In the genomic region with DNA sequence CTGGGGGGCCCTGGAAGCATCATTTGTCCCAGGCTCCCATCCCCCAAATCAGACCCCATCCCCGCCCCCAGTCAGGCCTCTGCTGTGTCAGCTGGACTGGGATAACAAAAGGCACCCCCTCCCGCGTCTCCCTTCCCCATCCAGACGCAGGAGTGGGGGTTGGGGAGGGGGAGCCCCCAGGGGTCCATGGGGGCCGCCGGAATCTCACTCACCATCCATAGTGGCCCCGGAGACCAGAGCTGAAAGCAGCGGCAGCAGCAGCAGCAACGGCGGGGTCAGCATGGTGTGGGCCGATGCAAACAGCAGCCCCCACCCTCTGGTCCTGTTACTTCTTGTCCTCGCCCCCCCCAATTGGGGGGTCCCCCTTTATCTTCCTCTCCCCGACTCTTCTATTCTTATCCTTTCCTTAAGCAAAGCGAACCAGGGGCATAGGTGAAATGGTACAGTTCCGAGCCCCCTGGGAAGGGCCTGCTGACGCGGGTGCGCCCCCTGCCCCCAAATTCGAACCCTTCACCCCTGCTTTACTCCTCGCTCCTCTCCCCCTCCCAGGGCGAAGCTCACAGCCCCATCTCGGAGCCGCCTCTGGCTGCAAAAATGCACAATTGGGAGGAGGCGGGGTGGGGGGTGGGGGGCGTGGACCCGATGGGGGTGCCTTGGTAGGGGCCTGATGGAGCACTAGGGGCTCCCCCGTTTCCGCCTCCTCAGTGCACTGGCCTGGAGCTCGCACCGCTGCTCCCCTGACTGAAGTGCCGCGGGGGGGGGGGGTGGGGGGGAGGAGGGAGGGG, we compare ENCODE assay signal across 8 mouse cellular contexts. TPM values are rescaled to one million over a fixed set of nuclear protein-coding genes. Genes with fewer than 3 reads are reported as not detected.
DNase-seq lines count a peak whose midpoint lies in the region; ATAC-seq lines count a peak whose summit lies in the region.

A gene (minus strand): TSS at position 743 of the 785 bp plus-strand sequence.

- H3K9ac ChIP-seq in liver, embryonic 16.5 days (ENCODE audit: low read depth, low read length) = peak within 1 kb of the TSS; percentile 59

- DNase-seq in cerebellum, adult 11-12 months = peak; percentile 83
- DNase-seq in cerebellum, adult 8-10 months = no peak
- DNase-seq in NIH3T3 (ENCODE audit: low read depth) = peak; percentile 91
- peak; percentile 61 for DNase-seq in embryonic facial prominence, embryonic 10.5 days (ENCODE audit: low spot score)
- no peak for DNase-seq in heart, embryonic 10.5 days (ENCODE audit: low spot score)
- peak; percentile 61 to 75 for DNase-seq in kidney, postnatal 4 days
- DNase-seq in splenic B cell, adult 2 months (ENCODE audit: low read depth, low spot score) = peak; percentile 28

- H3K4me1 ChIP-seq in embryonic facial prominence, embryonic 10.5 days = peaks cover 64% of the 10 kb centered on the region
- peaks cover 65% of the 10 kb centered on the region for H3K4me1 ChIP-seq in heart, embryonic 10.5 days
- H3K4me1 ChIP-seq in liver, embryonic 16.5 days (ENCODE audit: control insufficient read depth, low read depth, low read length) = peaks cover 14% of the 10 kb centered on the region; the same call in 1 of the 2 replicates

- 1% methylated on average over 28 of the region's 32 CpGs for WGBS in embryonic facial prominence, embryonic 10.5 days
- WGBS in heart, embryonic 10.5 days = under 1% methylated on average over 29 of the region's 32 CpGs
- 5% methylated on average over 24 of the region's 32 CpGs for WGBS in liver, embryonic 16.5 days (ENCODE audit: insufficient replicate concordance)

- no peaks in the 10 kb centered on the region for H3K9me3 ChIP-seq in embryonic facial prominence, embryonic 10.5 days
- no peaks in the 10 kb centered on the region for H3K9me3 ChIP-seq in heart, embryonic 10.5 days
- H3K9me3 ChIP-seq in liver, embryonic 16.5 days (replicated peaks; ENCODE audit: control insufficient read depth, low read length) = no peaks in the 10 kb centered on the region

- peaks cover 4% of the 10 kb centered on the region; the same call in 1 of the 2 replicates for H3K36me3 ChIP-seq in embryonic facial prominence, embryonic 10.5 days (replicated peaks)
- H3K36me3 ChIP-seq in heart, embryonic 10.5 days = no peaks in the 10 kb centered on the region
- H3K36me3 ChIP-seq in liver, embryonic 16.5 days (ENCODE audit: control insufficient read depth, insufficient read depth) = no peaks in the 10 kb centered on the region
- H3K36me3 ChIP-seq in splenic B cell, adult 2 months (ENCODE audit: control insufficient read depth, insufficient read depth, low read length, poor library complexity, severe bottlenecking) = no peaks in the 10 kb centered on the region

- peak within 1 kb of the TSS; percentile 91 for H3K4me3 ChIP-seq in embryonic facial prominence, embryonic 10.5 days
- H3K4me3 ChIP-seq in heart, embryonic 10.5 days = peak within 1 kb of the TSS; percentile 83
- H3K4me3 ChIP-seq in liver, embryonic 16.5 days (ENCODE audit: low read depth, low read length) = peak within 1 kb of the TSS; percentile 63

- peak; percentile 53 for ATAC-seq in liver, embryonic 16.5 days (ENCODE audit: low read depth)

- peak within 1 kb of the TSS; percentile 96 for H3K27ac ChIP-seq in embryonic facial prominence, embryonic 10.5 days (replicated peaks)
- H3K27ac ChIP-seq in heart, embryonic 10.5 days = peak within 1 kb of the TSS; percentile 92
- H3K27ac ChIP-seq in liver, embryonic 16.5 days (ENCODE audit: low read length) = peak within 1 kb of the TSS; percentile 90

- H3K4me2 ChIP-seq in liver, embryonic 16.5 days (ENCODE audit: low read depth, low read length) = peak within 1 kb of the TSS; percentile 74

- H3K27me3 ChIP-seq in embryonic facial prominence, embryonic 10.5 days (replicated peaks; ENCODE audit: low read depth, poor library complexity, severe bottlenecking) = no peaks in the 10 kb centered on the region
- H3K27me3 ChIP-seq in heart, embryonic 10.5 days (ENCODE audit: insufficient read depth, poor library complexity, severe bottlenecking) = 0 out of 2 replicates have a peak, but pooled peaks cover 4% of the 10 kb centered on the region
- H3K27me3 ChIP-seq in liver, embryonic 16.5 days (ENCODE audit: control insufficient read depth, insufficient read depth, low read depth, low read length) = peaks cover 36% of the 10 kb centered on the region
- peaks cover 3% of the 10 kb centered on the region; the same call in 1 of the 2 replicates for H3K27me3 ChIP-seq in splenic B cell, adult 2 months (ENCODE audit: control insufficient read depth, insufficient read depth, low read length, poor library complexity, severe bottlenecking)

RNA-seq across cellular contexts. Expression of the gene that starts here (rescaled TPM):
- 66.6 and 70.6 TPM in 2 replicates for polyA plus RNA-seq in embryonic facial prominence, embryonic 10.5 days (2016; fragmentation: Nextera tagmentation; extraction: Ambion mirVana)
- 37.4 and 51.8 TPM in 2 replicates for polyA plus RNA-seq in heart, embryonic 10.5 days (2016; fragmentation: Nextera tagmentation; extraction: Ambion mirVana)
- polyA plus RNA-seq in liver, embryonic 16.5 days (2015; fragmentation: Nextera tagmentation; extraction: Ambion mirVana) = 31.9 and 36.3 TPM in 2 replicates

Comparison
In these comparisons a context has a peak if more than half of its experiments do, and no peak if none do; other contexts are left out.
1. DNase-seq: peak in cerebellum, adult 11-12 months (single experiment), NIH3T3 (single experiment), embryonic facial prominence, embryonic 10.5 days (single experiment), kidney, postnatal 4 days (2 of 2) and splenic B cell, adult 2 months (single experiment); none in cerebellum, adult 8-10 months (single experiment) and heart, embryonic 10.5 days (single experiment).
2. Peak in every context shown above with its lines, with median percentiles within 50 percentile points of each other: H3K27ac ChIP-seq and H3K4me3 ChIP-seq.